Mouse (Mus musculus): ENCODE data around the gene Ptcd2. TPM values are rescaled to one million over a fixed set of nuclear protein-coding genes. Genes with fewer than 3 reads are reported as not detected.

The Ptcd2 gene
- polyA plus RNA-seq, 1 experiment from 2014 or later, result 58.7 TPM

Other genes starting within 250 kb of the Ptcd2 start
- gene Zfp366, start 159.9 kb downstream of the Ptcd2 start, polyA plus RNA-seq (2014; fragmentation: Nextera tagmentation; extraction: Ambion mirVana), result 0.79 and 0.83 TPM in 2 replicates
- gene Mrps27, start 81 bp upstream of the Ptcd2 start, polyA plus RNA-seq (2014; fragmentation: Nextera tagmentation; extraction: Ambion mirVana), result 69.7 and 71.1 TPM in 2 replicates
- gene Map1b, start 171.8 kb upstream of the Ptcd2 start, polyA plus RNA-seq (2014; fragmentation: Nextera tagmentation; extraction: Ambion mirVana), result 167 and 173 TPM in 2 replicates